Mouse (Mus musculus) limb, embryonic 14.5 days (tissue): ENCODE measurements around the gene Dennd4c. TPM values are rescaled to one million over a fixed set of nuclear protein-coding genes. Genes with fewer than 3 reads are reported as not detected.
"Not testable (repeated sequence)": the region's sequence is repeated elsewhere in the genome, so short reads cannot be mapped to it uniquely, and the experiment has no call there.

Experiments
- ATAC-seq: fragments of 200-750 bp; cut with Nextera tagmentation; 2 replicates; pipeline ENCODE4 v1.8.0; 2017; ENCODE audit warnings: low read depth, moderate number of reproducible peaks, moderate TSS enrichment; ENCODE audit not compliant: low FRiP score
- DNase-seq: peaks from one replicate; pipeline ENCODE4 v3.0.0-alpha.2; 2015; ENCODE audit warnings: low spot score
- H3K27ac ChIP-seq: fragments of 300-500 bp; sonication (generic); replicated peaks from 2 replicates; pipeline ENCODE4 v1.5.1; 2014; ENCODE audit warnings: low read depth, mild to moderate bottlenecking, low read length, moderate library complexity, mixed read lengths
- H3K27me3 ChIP-seq: fragments of 300-500 bp; sonication (generic); 2 replicates; pipeline ENCODE4 v1.6.1; 2014; ENCODE audit warnings: low read length, mixed read lengths; ENCODE audit not compliant: control insufficient read depth, insufficient read depth
- H3K36me3 ChIP-seq: fragments of 300-500 bp; sonication (generic); 2 replicates; pipeline ENCODE4 v1.6.1; 2014; ENCODE audit warnings: mild to moderate bottlenecking, low read length, moderate library complexity, mixed read lengths; ENCODE audit not compliant: control insufficient read depth, insufficient read depth
- H3K4me1 ChIP-seq: fragments of 300-500 bp; sonication (generic); 2 replicates; pipeline ENCODE4 v1.6.1; 2014; ENCODE audit warnings: antibody characterized with exemption, low read length, mixed read lengths; ENCODE audit not compliant: control insufficient read depth, insufficient read depth
- H3K4me2 ChIP-seq: fragments of 300-500 bp; sonication (generic); replicated peaks from 2 replicates; pipeline ENCODE4 v1.6.1; 2014; ENCODE audit warnings: low read depth, mild to moderate bottlenecking, low read length, moderate library complexity; ENCODE audit not compliant: severe bottlenecking
- H3K4me3 ChIP-seq: fragments of 300-500 bp; sonication (generic); replicated peaks from 2 replicates; pipeline ENCODE4 v1.5.1; 2014; ENCODE audit warnings: low read length
- H3K9ac ChIP-seq: fragments of 300-500 bp; sonication (generic); 2 replicates; pipeline ENCODE4 v1.6.1; 2014; ENCODE audit warnings: mild to moderate bottlenecking, low read depth, low read length, moderate library complexity; ENCODE audit not compliant: severe bottlenecking
- H3K9me3 ChIP-seq: fragments of 300-500 bp; sonication (generic); 2 replicates; pipeline ENCODE4 v1.6.1; 2016; ENCODE audit warnings: low read length; ENCODE audit not compliant: control insufficient read depth
- POLR2A ChIP-seq: fragments of 200-500 bp; IDR thresholded peaks from 2 replicates; pipeline ENCODE4 v1.8.0; 2012; ENCODE audit warnings: inconsistent platforms, mild to moderate bottlenecking, moderate library complexity, borderline replicate concordance; ENCODE audit not compliant: insufficient read depth, insufficient read length; ENCODE audit errors: extremely low read depth
- WGBS: fragments of 180-500 bp; shearing (Covaris S2); extraction: QIAGEN DNeasy Blood & Tissue Kit; methylation state at CpG from one replicate; pipeline ENCODE4 v1.1.7; 2014; 5-methylcytosine and 5-hydroxymethylcytosine counted together
- polyA plus RNA-seq, 2 experiments: library from polyadenylated mRNA; depleted of rRNA in 1 of 2; stranded (reverse) in 1 of 2; unstranded in 1 of 2; fragments of >200 nt; fragmentation: Nextera tagmentation in 1 of 2; extraction: Ambion mirVana in 1 of 2; gene quantifications; 2 replicates each; pipeline versions ENCODE4 v1.2.1 to v1.2.3; 2012 to 2014

Gene Dennd4c
- polyA plus RNA-seq, 2 experiments, result 8.7 to 11.9 TPM

- WGBS, result 57% methylated on average over 2 of the region's 2 CpGs
- no peak overlapping the region for H3K9ac ChIP-seq
- no peaks in the 10 kb centered on the region for H3K27me3 ChIP-seq
- H3K4me1 ChIP-seq, result no peaks in the 10 kb centered on the region
- TF ChIP-seq POLR2A, result no peak
- no peak overlapping the region for H3K4me3 ChIP-seq
- DNase-seq (no peak), ATAC-seq (no peak)
- H3K9me3 ChIP-seq, result no peaks in the 10 kb centered on the region
- H3K27ac ChIP-seq, result no peak overlapping the region
- peaks cover 50% of the 10 kb centered on the region for H3K36me3 ChIP-seq
- H3K4me2 ChIP-seq, result no peak overlapping the region
These were observed 62.2 kb downstream of the Dennd4c start for GRCm38 (mm10) chr4:86810604-86811003.

- no peaks in the 10 kb centered on the region for H3K9me3 ChIP-seq
- H3K27ac ChIP-seq, result no peak overlapping the region
- WGBS, result 87% methylated on average over 2 of the region's 3 CpGs
- DNase-seq (no peak), ATAC-seq (no peak)
- H3K4me2 ChIP-seq, result no peak overlapping the region
- no peak for TF ChIP-seq POLR2A
- H3K36me3 ChIP-seq, result peaks cover 29% of the 10 kb centered on the region
- H3K9ac ChIP-seq, result no peak overlapping the region
- H3K27me3 ChIP-seq, result no peaks in the 10 kb centered on the region
- no peaks in the 10 kb centered on the region for H3K4me1 ChIP-seq
- H3K4me3 ChIP-seq, result no peak overlapping the region
These were observed 66.5 kb downstream of the Dennd4c start for GRCm38 (mm10) chr4:86814850-86815249.

- 54% methylated on average over 2 of the region's 2 CpGs for WGBS
- ATAC-seq (no peak), DNase-seq (peak; percentile 56)
- no peak overlapping the region for H3K4me2 ChIP-seq
- H3K36me3 ChIP-seq, result peaks cover 60% of the 10 kb centered on the region
- no peak overlapping the region for H3K27ac ChIP-seq
- H3K4me1 ChIP-seq, result no peaks in the 10 kb centered on the region
- no peaks in the 10 kb centered on the region for H3K27me3 ChIP-seq
- H3K9ac ChIP-seq, result no peak overlapping the region
- H3K4me3 ChIP-seq, result no peak overlapping the region
- no peaks in the 10 kb centered on the region for H3K9me3 ChIP-seq
- TF ChIP-seq POLR2A, result no peak
These were observed 74.8 kb downstream of the Dennd4c start for GRCm38 (mm10) chr4:86823169-86823568.

GRCm38 (mm10) chr4:86825143-86825542 lies 76.8 kb downstream of the Dennd4c start:
- Histone ChIP-seq H3K9ac (no peak overlapping the region), H3K4me1 (no peaks in the 10 kb centered on the region), H3K9me3 (no peaks in the 10 kb centered on the region), H3K27ac (no peak overlapping the region), H3K4me2 (no peak overlapping the region), H3K27me3 (no peaks in the 10 kb centered on the region), H3K36me3 (peaks cover 69% of the 10 kb centered on the region), H3K4me3 (no peak overlapping the region)
- ATAC-seq (no peak), DNase-seq (no peak)
- WGBS, result 94% methylated on average over 7 of the region's 7 CpGs
- no peak for TF ChIP-seq POLR2A

- no peak for ATAC-seq
- H3K4me1 ChIP-seq, result no peaks in the 10 kb centered on the region
- no peak overlapping the region for H3K4me2 ChIP-seq
- no peak overlapping the region for H3K27ac ChIP-seq
- DNase-seq, result no peak
- peaks cover 63% of the 10 kb centered on the region for H3K36me3 ChIP-seq
- WGBS, result 97% methylated on average over 2 of the region's 2 CpGs
- no peak overlapping the region for H3K4me3 ChIP-seq
- TF ChIP-seq POLR2A, result no peak
- no peaks in the 10 kb centered on the region for H3K27me3 ChIP-seq
- H3K9ac ChIP-seq, result no peak overlapping the region
- H3K9me3 ChIP-seq, result no peaks in the 10 kb centered on the region
These were observed 83.5 kb downstream of the Dennd4c start for GRCm38 (mm10) chr4:86831896-86832295.

- not testable (repeated sequence) for H3K27ac ChIP-seq, H3K4me2 ChIP-seq, ATAC-seq, H3K27me3 ChIP-seq, H3K9ac ChIP-seq, H3K4me3 ChIP-seq, H3K9me3 ChIP-seq, H3K4me1 ChIP-seq, DNase-seq
- WGBS, result 91% methylated on average over 2 of the region's 2 CpGs
- peaks cover 59% of the 10 kb centered on the region for H3K36me3 ChIP-seq
These were observed 92.8 kb downstream of the Dennd4c start for GRCm38 (mm10) chr4:86841141-86841540.
